Mouse (Mus musculus) T-helper 1 cell (primary cell): ENCODE results near the gene Eef1b2.
"Not testable (repeated sequence)": the region's sequence is repeated elsewhere in the genome, so short reads cannot be mapped to it uniquely, and the experiment has no call there.

Experiments used
- in situ Hi-C: fragments of 300-600 bp; cut with MboI, MseI; formaldehyde crosslinking; loops from one replicate; pipeline ENCODE4 v1.15.1; 2025; ENCODE audit warnings: high pct_unique_total_duplicates

Gene Eef1b2

DNA sequence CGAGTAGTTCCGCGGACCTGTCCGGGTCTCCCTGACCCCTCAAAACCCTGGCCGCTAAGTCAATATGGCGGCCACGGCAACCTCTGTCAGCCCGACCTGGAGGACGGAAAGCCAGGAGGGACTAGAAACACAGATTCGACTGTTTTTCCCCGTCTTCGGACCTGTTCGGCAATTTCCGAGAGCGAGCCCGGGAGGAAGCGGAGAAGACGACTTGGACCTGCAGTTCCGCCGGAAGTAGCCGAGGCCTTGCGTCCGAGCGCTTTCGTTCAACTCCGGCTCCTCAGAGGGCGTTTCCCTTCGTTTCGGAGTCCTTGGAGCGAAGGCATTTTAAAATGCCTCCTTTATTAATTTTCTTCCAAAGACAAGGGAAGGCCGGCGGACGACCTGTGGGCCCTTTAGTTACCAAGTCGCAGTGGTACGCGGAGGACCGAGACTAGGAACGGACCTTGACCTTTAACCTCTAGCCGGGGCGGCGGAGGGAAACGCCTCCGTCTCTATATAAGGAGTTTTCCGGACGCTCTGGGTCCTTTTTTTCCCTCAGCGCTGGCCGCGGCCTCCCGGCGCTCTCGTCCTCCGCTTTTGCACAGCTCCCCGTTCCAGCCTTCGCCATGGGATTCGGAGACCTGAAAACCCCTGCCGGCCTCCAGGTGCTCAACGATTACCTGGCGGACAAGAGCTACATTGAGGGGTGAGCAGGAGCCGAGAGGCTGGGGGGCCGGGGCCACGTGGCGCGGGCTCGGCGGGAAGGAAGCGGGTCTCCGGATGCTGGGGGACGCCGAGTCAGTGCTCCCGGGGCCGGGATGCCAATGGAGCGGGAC lies at the start of gene Eef1b2, which contains the start of gene Ndufs1:
TSS of gene Eef1b2 (plus strand) at position 222 of the 818 bp plus-strand sequence.
TSS of gene Ndufs1 (minus strand) at position 230 of the 818 bp plus-strand sequence.
- in situ Hi-C loops = no loop called here

DNA sequence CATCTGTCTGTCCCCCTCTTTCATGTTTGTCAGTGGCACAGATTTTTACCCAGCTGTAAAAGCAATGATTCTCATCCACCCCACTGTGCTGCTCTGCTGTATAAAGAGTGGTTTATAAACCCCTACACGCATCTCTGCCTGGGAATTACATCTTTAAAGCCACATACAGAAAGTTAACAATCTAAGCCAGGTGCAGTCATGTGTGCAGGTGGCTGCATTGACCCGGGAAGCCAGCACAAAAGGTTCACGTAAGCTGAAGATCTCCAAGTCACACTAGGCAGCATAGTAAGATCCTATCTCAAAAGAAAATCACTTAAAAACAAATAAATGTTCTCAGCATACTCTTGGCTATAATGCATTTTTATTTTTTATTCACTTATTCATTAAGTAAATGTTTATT lies 47.4 kb upstream of the Eef1b2 start:
- in situ Hi-C loops = no loop called here

DNA sequence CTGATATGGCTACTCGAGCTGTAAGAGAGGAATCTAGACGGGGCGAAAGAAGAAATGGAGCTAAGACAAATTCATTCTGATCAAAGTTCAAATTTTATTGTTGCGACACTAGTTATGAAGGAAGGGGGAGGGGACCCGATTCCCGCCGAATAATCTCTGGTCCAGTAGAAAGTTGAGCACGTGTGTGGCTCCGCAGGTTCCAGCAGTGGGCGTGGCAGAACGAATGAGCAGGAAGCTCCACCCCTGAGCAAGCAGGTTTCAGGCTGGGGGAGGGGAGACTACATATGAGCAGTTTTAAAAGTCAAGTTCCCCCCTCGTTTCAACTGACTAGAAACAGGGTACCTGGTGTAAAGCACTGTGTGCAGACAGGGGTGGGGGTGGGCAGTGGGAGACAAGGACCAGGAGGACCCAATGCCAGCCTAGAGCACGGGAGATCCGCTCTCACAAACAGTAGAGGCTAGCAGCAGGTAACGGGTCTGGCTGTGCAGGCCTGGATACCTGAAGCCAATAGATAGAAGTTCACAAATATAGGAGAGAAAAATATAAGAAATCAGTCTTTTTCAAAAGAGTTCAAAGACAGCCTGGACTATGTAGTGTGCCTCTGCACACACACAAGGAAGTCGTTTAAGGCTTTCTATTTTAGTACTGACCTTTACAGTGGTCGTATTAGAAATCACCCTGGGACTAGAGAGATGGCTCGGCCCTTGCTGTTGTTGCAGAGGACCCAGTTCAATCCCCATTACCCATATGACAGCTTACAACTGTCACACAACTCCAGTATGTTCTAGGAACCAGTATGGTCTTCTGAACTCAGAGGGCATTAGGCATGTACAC lies 46.6 kb upstream of the Eef1b2 start:
- in situ Hi-C loops = no loop called here

DNA sequence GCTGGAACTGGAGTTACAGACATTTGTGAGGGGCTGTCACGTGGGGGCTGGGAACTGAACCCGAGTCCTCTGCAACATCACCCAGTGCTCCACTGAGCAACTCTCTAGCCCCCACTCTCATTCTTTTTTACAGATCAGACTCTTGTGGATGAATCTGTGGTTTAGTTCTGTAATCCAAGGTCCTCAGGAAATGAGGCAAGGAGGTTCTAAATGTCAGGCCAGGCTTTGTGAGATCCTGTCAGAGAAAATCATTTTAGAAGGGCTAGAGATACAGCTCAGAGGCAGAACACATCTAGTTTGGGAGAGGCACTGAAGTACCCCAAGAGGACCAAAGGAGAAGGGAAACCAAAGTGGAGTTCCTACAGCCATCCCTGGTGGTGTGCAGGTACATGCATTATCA lies 45.7 kb upstream of the Eef1b2 start:
- in situ Hi-C loops = no loop called here

DNA sequence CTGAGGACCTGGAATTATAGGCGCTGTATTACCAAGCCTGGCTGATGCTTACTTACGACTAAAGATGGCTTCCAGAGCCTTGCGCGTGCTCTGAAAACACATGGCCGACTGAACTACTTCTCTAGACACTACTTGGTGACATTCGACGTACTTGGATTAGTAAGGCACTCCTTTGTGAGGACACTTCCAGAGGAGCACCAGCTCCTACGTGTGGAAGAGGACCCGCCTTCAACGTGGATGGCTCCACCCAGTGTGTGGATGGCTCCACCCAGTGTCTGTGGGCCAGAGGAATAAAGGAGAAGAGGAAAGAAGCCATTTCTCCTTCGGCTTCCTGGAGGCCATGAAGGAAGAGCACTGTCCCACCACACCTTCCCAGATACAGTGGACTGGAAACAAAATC lies 44.9 kb upstream of the Eef1b2 start:
- in situ Hi-C loops = no loop called here

DNA sequence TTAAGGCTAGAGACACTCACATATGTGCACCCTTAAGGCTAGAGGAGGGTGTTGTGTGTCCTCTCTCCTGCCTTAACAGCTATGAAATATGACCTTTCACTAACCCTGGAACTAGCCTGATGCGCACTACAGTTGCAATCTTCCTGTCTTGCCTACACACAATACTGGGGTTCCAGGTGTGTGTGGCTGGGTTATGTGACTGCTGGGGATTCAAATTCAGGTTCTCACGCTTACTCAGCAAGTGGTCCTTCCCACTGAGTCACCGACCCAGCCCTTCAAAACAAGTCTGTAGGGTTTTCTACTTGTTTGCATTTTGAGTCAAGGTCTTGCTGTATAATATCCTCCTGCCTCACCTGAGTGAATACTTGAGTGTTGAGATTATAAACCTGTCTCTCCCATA lies 42.1 kb upstream of the Eef1b2 start:
- in situ Hi-C loops = no loop called here

DNA sequence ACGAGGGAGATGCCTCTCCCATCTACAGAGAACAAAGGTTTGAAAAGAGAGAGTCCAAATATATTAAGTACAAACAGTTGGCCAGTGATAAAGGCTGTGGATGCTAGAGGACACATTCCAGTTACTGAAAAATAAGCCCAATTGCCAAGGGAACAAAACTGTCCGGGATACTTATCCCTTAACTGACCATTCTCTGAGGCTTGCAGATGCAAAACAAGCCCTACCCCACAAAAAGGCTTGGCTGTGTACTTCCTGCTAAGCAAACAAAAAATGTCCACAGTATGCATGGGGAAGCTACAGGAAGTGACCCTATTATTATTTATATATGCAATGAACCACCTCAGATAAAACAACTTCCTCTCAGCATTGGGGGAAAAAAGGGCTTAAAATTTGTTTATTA lies 38.7 kb upstream of the Eef1b2 start:
- in situ Hi-C loops = no loop called here

DNA sequence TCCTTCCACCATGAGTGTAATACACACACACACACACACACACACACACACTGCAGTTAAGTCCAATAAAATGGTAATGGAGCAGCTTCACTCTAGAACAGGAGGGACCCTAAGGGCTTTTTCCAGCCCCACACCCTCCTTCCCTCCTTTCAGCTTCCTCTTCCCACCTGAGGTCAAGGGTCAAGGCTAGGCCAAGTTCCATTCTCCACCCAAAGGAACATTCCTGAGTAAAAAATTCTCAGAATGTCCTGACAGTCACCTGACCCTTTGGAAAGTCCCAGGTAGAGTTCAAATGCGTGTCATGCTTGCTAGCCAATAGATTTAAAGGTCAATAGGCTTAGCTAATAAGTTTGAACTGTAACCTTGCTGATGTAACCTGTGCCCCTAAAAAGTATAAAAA lies 38.0 kb upstream of the Eef1b2 start:
- in situ Hi-C loops = not testable (repeated sequence)

DNA sequence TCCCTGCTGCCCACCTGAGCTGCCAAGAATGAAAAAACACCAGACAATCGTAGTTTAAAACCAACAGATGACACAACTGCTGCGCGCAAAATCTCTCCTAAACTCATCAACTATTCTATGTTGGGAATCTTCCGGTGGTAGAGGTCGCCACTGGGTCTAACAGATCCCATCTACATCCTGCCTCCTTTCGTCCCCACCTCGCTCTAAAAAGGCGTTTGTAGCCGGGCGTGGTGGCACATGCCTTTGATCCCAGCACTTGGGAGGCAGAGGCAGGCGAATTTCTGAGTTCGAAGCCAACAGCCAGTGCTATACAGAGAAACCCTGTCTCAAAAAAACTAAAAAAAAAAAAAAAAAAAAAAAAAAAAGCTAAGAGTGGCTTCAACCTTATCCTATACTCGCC lies 36.4 kb upstream of the Eef1b2 start:
- in situ Hi-C loops = no loop called here

DNA sequence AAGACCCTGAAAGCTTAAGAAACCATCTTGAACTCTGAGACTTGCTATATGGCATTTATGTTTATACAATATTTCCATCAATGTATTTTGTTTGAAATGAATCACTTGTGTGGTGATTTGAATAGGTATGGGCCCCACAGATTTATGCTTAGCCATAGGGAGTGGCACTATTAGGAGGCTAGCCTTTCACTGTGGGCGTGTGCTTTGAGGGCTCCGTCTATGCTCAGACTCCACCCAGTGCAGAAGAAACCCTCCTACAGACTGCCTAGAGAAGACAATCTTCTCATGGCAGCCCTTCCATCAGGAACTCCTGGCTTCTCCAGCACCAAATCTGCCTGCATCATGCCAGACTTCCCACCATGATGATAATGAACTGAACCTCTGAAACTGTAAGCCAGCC lies 8.0 kb upstream of the Eef1b2 start:
- in situ Hi-C loops = no loop called here

DNA sequence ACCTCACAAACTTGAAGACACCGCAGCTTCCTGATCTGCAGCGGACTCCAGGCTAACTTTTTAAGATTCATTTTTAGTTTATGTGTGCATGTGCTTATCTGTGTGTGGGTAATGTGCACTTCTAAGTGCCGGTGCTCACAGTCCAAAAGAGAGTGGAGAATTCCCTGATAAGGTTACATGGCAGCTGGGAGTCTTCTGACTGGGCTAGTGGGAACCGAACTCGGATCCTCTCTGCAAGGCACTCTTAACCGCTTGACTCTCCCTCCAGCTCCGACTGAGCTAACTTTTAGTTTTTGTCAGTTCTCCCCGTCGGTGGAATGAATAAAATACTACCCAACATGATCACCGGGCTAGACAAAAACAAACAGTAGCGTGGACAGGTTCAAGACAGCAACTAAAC lies 772 bp upstream of the Eef1b2 start:
- in situ Hi-C loops = no loop called here

DNA sequence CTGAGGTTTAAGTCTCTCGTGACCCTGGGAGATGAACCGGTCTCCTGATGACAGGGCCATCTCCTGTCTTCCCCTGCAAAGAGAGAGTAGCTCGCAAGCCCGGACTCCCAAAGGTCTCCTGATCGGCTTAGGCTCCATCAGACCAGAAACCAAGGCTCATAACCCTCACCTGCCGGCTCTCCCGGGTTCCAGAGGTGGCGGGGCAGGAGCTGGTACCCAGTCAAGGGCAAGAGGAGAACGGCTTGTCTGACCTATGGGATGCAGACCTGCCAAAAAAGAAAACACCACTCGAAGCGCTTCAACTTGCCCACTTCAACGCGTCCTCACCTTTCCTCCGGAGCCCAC lies 394 bp upstream of the Eef1b2 start:
- in situ Hi-C loops = no loop called here

DNA sequence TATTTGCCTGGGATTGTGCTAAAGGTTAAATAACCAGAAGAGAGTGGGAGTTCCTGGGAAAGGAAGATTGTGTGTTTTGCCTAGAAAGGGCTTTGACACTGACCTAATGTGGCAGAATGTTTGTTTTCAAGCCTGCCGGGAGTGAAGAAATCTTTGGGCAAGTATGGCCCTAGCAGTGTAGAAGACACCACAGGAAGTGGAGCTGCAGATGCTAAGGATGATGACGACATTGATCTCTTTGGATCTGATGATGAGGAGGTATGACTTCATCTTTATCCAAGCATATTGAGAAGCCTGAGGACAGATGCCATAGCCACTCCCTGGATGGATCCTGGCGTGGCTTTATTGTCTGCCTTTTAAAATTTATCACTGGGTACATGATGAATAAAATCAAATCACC lies 1.7 kb downstream of the Eef1b2 start:
- in situ Hi-C loops = no loop called here

DNA sequence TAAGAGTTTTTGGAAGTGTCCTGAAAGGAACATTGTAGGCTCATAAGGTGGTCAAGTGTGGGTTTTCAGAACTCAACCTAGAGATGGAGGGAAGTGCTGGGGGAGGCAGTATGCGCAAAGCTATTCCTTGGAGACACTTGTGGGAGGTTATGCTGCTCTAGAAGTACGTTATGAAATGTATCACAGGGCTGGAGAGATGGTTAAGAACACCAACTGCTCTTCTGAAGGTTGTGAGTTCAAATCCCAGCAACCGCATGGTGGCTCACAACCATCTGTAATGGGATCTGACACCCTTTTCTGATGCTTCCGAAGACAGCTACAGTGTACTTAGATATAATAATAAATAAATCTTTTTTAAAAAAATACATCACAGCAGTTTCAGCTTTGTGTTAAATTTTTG lies 3.5 kb downstream of the Eef1b2 start:
- in situ Hi-C loops = loop anchor here (5.0 kb wide), 2 partner anchors 67 to 1352 kb away; partner anchors contain the start of gene Creb1

DNA sequence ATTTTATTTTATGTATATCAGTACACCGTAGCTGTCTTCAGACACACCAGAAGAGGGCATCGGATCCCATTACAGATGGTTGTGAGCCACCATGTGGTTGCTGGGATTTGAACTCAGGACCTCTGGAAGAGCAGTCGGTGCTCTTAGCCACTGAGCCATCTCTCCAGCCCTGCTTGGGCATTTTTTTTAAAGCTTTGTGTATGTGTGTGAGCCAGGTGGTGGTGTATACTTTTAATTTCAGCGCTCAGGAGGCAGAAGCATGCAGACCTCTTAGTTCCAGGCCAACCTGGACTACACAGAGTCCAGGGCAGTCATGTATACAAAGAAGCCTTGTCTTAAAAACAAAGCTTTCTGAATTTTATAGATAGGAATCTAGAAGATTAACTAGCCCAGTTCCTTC lies 4.0 kb downstream of the Eef1b2 start:
- in situ Hi-C loops = loop anchor here (5.0 kb wide), 2 partner anchors 67 to 1352 kb away; partner anchors contain the start of gene Creb1

DNA sequence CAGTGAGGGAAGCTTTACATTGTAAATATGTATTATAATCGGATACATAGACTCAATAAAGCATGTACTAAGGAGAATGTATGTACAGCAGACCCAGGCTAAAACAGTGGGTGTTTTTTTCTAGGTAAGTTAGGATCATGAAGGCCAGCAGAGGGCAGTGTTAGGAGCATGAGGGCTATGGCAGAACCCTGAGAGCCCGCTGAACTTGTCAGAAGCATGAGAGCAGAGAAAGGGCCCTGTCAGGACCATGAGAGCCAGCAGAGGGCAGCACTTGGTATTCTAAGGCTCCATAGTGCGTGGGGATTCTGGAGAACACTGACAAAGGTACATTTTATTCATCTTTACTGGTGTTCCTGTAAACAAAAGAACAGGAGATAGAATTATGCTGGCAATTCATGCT lies 4.4 kb downstream of the Eef1b2 start:
- in situ Hi-C loops = loop anchor here (5.0 kb wide), 2 partner anchors 66 to 1351 kb away; partner anchors contain the start of gene Creb1

DNA sequence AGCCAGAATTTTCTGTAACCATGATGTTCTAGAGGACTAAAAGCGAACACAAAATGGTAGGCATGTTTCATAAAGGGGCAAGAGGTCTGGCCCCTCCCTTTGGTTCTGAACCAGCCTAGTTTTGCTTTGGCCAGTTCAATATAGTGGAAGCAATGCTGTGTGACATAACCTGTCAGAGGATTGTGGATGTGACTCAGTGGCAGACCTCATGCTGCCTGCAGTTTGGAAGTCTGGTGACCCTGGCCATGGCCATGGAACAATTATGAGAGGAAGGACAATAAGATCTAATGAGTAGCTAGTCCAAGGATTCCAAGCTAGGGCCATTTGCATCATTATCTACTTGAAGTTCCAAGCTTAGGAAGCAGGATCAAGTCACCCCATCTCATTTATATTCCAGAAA lies 4.9 kb downstream of the Eef1b2 start:
- in situ Hi-C loops = loop anchor here (5.0 kb wide), 2 partner anchors 66 to 1351 kb away; partner anchors contain the start of gene Creb1

DNA sequence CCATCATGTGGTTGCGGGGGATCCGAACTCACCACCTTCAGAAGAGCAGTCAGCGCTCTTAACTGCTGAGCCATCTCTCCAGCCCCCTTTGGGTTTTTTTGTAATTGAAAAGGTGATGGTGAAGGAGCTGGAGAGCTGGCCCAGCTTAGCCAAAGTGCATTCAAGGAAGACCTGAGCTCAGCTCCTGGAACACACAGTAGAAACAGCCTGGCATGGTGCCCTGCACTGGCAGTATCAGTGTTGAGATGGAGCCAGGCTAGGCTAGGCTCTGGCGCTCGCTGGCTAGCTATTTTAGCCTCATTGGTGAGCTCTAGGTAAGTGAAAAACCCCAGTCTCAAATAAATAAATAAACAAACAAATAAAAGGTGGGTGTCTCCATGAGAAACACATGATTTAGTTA lies 5.6 kb downstream of the Eef1b2 start:
- in situ Hi-C loops = loop anchor here (5.0 kb wide), 2 partner anchors 65 to 1350 kb away; partner anchors contain the start of gene Creb1

DNA sequence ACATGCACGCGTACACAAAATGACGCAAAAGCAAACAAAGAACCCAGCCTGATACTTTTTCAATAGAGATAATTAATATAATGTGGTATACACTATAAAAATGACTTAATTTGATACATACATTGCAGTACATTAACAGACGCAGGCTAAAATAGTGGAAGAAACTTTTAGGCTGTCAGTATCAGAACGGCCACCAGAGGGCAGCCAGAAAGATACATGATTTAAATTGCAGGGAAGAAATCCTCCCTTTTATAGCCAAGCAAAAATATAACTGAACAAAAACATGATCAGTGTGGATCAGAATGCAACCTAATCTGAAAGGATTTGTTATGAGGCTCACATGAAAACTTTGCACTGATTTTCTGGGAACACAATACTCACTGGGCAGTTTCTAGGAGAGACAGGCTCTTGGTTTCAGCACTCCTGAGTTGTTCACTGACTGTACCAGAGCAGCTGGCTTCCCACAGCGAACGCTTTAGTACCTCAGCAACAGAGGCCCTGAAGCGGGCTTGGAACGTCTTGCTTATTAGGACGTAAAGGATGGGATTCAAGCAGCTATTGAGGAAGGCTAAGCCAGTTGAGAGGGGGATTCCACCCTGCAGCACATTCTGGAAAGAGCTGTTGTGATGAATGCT lies 6.1 kb downstream of the Eef1b2 start:
- in situ Hi-C loops = loop anchor here (5.0 kb wide), 2 partner anchors 65 to 1350 kb away; partner anchors contain the start of gene Creb1

DNA sequence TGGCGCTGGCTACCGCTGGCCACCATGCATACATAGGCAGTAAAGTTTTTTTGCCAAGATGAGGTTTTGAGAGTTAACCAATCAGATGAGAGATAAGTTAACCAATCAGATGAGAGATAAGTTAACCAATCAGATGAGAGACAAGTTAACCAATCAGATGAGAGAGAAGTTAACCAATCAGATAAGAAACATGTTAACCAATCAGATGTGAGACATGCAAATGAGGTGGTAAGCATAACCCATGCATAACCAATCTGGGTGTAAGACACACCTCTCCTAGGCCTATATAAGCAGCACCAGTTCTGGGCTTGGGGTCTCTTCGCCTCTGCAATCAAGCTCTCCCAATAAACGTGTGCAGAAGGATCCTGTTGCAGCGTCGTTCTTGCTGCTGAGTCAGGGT lies 8.8 kb downstream of the Eef1b2 start:
- in situ Hi-C loops = not testable (repeated sequence)

DNA sequence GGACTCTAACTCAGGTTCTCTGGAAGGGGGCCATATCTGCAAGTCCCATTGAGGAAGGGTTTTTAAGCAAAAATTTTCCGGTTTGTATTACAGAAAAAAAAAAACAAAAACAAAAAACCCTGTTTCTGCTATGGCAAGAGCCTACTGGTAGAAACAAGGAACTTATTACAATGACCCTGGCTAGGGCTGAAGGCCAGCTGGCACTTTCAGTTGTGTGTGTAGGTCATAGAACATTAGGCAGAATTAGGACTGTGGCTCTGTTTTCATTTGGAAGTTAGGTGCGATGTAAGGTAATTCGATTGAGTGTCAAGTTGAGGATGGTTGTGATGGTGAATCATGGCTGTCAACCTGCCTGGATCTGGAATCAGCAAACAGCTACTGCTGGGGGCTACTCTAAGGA lies 11.9 kb downstream of the Eef1b2 start:
- in situ Hi-C loops = no loop called here

DNA sequence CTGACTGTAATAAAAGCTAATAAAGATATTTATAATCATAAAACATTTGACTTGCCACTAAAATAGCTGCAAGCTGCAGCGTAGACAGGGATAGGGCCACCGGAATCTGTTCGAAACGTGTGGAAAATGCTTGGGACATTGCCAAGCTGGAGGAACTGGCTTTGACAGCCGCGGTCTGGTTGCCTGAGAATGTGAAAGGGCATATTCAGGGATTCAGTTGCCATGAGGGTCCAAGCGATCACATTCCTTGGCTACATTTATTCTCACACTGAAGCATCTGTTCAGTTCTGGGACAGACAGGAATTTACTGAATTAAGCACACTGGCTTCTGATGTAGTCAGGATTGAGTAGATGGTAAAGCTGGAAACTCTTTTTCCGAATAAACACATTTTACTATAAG lies 14.2 kb downstream of the Eef1b2 start:
- in situ Hi-C loops = no loop called here
